Mouse (Mus musculus) brain, embryonic 18.5 days (tissue): ENCODE measurements around the gene B3galt6.
A peak's percentile ranks its signal among the peaks of the same experiment; 100 is the strongest.

Source experiments
- DNase-seq: peaks from one replicate; pipeline ENCODE4 v3.0.0-alpha.2; 2012; ENCODE audit warnings: low read depth, low spot score

B3galt6 gene

GRCm38 (mm10) chr4:155991211-155991907 is 1.1 kb downstream of the B3galt6 start:
- no peak for DNase-seq

DNA sequence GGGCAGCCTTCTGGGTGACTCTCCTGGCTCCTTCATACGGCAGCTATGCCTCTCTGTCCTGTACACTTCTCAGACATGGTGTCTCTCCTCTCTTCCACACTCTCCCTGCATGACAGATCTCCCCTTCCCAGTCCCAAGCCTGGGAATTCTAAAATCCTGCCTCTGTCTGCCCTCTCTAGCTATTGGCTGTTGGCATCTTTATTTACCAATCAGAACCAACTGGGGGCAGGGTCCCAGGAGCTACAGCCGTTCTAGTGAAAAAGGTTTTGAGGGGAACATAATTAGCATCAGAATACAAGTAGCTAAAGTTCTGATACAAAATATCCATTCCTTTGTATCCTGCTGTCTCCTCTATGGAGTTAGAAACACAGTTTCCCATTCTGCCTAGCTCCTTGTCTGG is 8.7 kb downstream of the B3galt6 start:
- DNase-seq = no peak

GRCm38 (mm10) chr4:155981436-155982082 is 10.9 kb downstream of the B3galt6 start:
- DNase-seq = no peak

- no peak for DNase-seq
These were observed 19.2 kb downstream of the B3galt6 start for GRCm38 (mm10) chr4:155973239-155973638.

DNA sequence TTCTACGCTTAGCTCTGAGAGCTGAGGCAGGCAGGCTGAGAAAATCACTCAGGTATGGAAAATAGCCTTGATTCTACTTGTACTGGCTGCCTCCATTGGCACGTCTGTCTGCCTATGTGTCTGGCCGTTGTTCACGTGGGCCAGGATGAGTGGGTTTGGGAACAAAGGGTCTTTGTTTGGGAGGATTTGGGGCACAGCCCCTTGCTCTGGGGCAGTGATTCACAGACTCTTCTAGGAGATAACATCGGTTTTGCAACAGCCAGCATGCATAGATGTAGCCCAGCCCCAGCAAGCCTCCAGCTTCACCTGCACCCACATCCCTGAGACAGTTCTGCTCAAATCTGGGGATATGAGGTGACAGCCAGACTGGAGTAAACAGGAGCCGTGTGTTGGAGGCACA is 19.8 kb downstream of the B3galt6 start:
- no peak for DNase-seq

DNA sequence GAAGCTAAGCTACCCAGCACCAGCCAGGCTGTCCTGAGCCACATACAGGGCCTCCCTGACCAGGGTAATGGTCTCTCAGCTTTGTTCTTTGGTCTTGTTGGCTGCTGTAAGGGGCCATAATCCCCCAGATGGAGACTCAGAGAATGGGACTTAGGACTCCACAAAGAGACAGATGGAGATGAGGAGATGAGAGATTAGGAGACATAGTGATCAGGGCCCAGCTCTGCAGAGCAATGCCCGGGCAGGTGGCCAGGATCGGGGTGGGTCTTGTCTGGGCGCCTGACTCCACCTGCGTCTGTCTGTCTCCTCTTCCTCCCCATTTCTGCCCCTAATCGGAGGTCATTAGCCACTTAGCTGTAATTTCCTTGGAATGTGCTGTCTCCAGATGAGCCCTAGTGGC is 22.2 kb downstream of the B3galt6 start:
- DNase-seq = no peak

DNA sequence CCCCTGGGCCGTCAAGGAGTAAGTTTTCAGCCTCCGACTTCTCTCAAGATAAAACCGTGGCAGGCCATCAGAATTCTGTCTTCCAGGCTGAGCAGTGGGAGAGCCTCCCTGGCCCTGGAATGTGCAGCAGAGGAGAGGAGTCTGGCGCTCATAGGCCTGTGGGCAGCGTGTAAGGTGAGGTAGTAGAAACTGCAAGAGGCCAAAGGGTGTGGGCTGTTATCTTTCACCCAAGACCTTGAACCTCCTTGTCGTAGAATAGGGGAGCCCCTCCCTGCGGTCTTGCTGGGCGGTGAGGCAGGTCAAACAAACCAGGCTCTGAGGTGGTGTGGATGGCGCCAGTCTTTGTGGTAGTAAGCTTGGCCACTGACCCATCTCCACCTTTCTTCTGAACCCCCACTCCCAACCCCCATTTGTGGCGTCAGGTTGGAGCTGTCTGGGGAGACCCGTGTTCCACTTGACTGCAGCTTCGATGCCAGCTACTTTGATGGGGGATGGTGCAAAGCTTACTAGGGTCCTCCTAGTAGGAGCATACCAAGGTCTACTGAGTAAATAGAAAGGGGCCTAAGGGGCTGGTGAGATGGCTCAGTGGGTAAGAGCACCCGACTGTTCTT is 23.3 kb downstream of the B3galt6 start:
- no peak for DNase-seq

DNA sequence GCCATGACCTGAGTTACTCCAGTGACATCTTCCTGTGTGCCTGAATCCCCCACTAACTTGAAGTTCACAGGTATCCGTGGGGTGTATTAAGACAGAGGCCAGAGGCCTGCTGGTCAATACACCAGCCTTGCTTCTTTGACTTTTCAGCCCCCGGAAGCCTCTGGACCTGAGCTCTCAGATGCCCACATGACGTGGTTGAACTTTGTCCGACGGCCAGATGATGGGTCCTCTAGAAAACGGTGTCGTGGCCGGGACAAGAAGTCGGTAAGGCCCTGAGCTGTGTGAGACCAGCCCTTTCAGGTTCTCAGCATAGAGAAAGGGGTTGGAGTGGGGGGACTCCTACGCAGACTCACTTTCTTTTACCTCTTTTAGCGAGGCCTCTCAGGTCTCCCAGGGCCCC is 28.1 kb downstream of the B3galt6 start:
- no peak for DNase-seq

GRCm38 (mm10) chr4:155963106-155963505 is 29.3 kb downstream of the B3galt6 start:
- DNase-seq = no peak

DNA sequence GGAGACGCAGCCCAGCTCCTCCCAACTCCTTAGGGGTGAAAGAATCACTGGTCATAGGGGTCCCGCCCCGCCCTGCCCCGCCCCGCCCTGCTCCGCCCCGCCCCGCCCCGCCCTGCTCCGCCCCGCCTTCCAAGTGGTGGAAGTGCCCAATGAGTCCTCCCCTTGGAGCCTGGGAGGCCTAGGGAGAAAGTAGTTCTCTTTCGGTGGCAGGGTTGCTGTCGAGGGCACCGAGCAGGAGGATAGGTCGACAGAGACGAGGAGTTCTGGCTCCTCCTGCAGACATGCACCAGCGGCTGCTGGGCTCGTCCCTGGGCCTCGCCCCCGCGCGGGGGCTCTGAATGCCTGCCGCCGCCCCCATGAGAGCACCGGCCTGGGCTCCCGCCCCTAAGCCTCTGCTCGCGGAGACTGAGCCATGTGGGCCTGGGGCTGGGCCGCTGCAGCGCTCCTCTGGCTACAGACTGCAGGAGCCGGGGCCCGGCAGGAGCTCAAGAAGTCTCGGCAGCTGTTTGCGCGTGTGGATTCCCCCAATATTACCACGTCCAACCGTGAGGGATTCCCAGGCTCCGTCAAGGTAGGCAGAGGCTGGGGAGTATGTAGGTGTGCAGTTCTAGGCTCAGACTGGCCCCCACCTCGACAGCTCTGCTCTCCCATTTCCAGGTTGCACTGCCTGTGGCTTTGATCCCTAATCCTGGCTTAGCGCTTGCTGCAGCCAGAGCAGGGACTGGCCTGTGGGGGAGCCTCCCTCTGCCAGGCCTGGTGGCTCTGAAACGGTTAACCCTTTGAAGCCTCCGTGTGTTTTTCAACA is 30.1 kb downstream of the B3galt6 start, which contains the start of gene C1qtnf12:
TSS of gene C1qtnf12 (plus strand) at position 152 of the 805 bp plus-strand sequence.
- no peak for DNase-seq

GRCm38 (mm10) chr4:155959275-155959674 is 33.2 kb downstream of the B3galt6 start:
- peak; percentile 39 for DNase-seq

GRCm38 (mm10) chr4:155955491-155955890 is 37.0 kb downstream of the B3galt6 start:
- DNase-seq = no peak

GRCm38 (mm10) chr4:155947094-155947493 is 45.4 kb downstream of the B3galt6 start:
- no peak for DNase-seq

DNA sequence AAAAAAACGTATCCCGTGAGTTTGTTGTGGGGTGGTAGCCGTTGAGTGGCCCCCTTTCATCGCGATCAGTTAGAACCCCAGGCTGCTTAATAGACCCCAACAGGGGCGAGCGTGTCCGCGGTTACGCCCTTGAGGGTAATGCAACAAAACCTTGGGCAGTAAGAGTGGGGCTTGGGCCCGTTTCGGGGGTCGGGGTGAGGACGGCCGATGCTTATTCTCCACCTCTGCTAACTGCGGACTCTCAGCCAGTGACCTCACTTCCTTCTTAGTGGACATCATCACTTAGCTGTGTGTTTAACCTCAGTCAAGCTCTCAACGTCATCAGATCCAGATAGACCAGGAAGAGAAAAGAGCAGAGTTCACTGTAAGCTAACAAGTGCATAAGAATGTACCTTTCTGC is 48.2 kb downstream of the B3galt6 start:
- DNase-seq = no peak

DNA sequence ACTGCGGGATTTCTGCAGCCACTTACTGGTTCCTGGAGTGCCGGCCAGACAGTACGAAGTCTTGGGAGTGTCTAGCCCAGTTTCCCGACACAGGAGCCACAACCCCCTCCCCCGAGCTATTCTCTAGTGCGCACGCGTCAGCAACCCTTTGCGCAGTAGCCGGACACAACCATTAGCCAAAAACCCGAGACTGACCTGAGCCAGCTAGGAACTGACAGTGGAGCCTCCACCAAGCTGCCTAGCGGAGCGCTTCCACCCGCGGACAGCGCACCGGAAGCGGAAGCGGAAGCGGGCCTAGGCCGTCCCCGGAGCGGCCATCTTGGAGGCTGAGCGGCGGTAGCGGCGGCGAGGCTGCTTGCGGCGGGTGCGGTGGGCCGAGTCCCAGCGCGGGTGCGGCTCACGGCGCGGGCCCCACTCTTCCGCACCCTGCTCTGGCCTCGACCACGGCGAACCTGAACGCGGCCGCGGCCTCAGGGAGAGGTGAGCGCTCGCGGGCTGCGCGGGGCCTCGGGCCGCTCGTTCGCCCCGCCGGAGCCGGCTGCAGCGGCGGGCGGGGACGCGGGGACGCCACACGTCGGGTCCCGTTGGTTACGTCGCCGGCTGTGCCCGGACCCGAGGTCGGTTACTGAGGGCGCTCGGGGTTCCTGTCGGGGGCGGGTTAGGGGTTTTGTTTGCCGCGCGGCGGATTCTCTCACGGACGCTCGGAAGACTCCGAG is 48.8 kb downstream of the B3galt6 start, which contains the start of gene Ube2j2:
TSS of gene Ube2j2 (plus strand) at position 298 of the 716 bp plus-strand sequence.
- DNase-seq = peak; percentile 86

DNA sequence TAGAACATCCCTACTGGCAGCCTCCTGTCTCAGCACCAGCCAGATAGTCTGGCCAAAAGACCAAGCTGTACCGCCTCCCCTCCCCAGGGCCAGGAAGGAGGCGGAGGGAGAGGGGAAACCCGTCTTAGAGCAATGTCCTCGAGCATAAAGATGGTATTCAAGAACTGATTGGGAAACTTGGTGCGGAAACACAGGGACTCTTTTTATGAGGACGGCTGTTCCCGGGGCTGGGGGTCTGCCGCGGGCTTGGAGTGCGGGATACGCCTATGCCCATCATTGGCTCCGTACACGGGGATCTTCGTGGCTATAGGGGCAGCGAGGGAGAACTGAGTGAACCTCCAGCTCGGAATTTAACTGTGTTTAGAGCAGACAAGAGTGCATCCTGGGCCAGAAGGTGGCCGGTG is 49.4 kb downstream of the B3galt6 start:
- no peak for DNase-seq
